ENCODE assay signal across 9 mouse cellular contexts in genomic region chr3:143599120-143599519, GRCm38 (mm10).
DNase-seq lines count a peak whose midpoint lies in the region; ATAC-seq lines count a peak whose summit lies in the region.
"Had no signal": no experiment of that assay in that cellular context is flagged by ENCODE, and none has a peak within 500 bp of the region (broad histone marks: within the 10 kb centered on the region; RNA-seq: fewer than 3 reads in every experiment).

No protein-coding gene starts in this region.

- H3K4me3 ChIP-seq in midbrain, embryonic 10.5 days: no peak overlapping the region
- H3K4me3 ChIP-seq in midbrain, embryonic 13.5 days (replicated peaks): no peak overlapping the region
- no peak overlapping the region for H3K4me3 ChIP-seq in intestine, embryonic 15.5 days (replicated peaks)
- H3K4me3 ChIP-seq: limb, embryonic 12.5 days had no signal

- intact Hi-C loops in heart, postnatal 25 days (cut with DNase I): loop anchor here (10.0 kb wide), 1 partner anchor 606 kb away; the partner anchor contains the start of gene Lmo4

- no peak overlapping the region for H3K9ac ChIP-seq in midbrain, embryonic 13.5 days (replicated peaks)
- no peak overlapping the region for H3K9ac ChIP-seq in intestine, embryonic 15.5 days
- H3K9ac ChIP-seq: limb, embryonic 12.5 days had no signal

- no peaks in the 10 kb centered on the region for H3K9me3 ChIP-seq in midbrain, embryonic 10.5 days (replicated peaks)
- H3K9me3 ChIP-seq in midbrain, embryonic 13.5 days: no peaks in the 10 kb centered on the region
- no peaks in the 10 kb centered on the region for H3K9me3 ChIP-seq in intestine, embryonic 15.5 days
- H3K9me3 ChIP-seq: limb, embryonic 12.5 days had no signal

- no peak for ATAC-seq in midbrain, embryonic 13.5 days
- ATAC-seq in intestine, embryonic 15.5 days: no peak

- H3K27me3 ChIP-seq in midbrain, embryonic 10.5 days (ENCODE audit: low read depth, poor library complexity, severe bottlenecking): no peaks in the 10 kb centered on the region
- H3K27me3 ChIP-seq in midbrain, embryonic 13.5 days: no peaks in the 10 kb centered on the region
- no peaks in the 10 kb centered on the region for H3K27me3 ChIP-seq in intestine, embryonic 15.5 days (replicated peaks)
- H3K27me3 ChIP-seq: limb, embryonic 12.5 days had no signal

- H3K36me3 ChIP-seq in midbrain, embryonic 10.5 days: no peaks in the 10 kb centered on the region
- no peaks in the 10 kb centered on the region for H3K36me3 ChIP-seq in midbrain, embryonic 13.5 days
- no peaks in the 10 kb centered on the region for H3K36me3 ChIP-seq in intestine, embryonic 15.5 days
- H3K36me3 ChIP-seq: limb, embryonic 12.5 days had no signal

- 49% methylated on average over 2 of the region's 2 CpGs for WGBS in midbrain, embryonic 10.5 days
- WGBS in midbrain, embryonic 13.5 days: 53% methylated on average over 2 of the region's 2 CpGs
- WGBS in intestine, embryonic 15.5 days: 52% methylated on average over 2 of the region's 2 CpGs

- peak; percentile 12 for DNase-seq in midbrain, embryonic 10.5 days (ENCODE audit: low spot score)
- peak; percentile 75 for DNase-seq in adrenal gland, postnatal 10 days
- peak; percentile 6 for DNase-seq in heart, postnatal 25 days (ENCODE audit: low spot score)
- DNase-seq in lung, postnatal 25 days (ENCODE audit: low spot score): peak; percentile 61
- DNase-seq in thymus, postnatal 10 days (ENCODE audit: low spot score in 2 of 2): peak; percentile 49 to 74
- no peak for DNase-seq in layer of hippocampus, postnatal 25 days (ENCODE audit: extremely low spot score in 1 of 2, low spot score in 1 of 2)

- H3K4me1 ChIP-seq in midbrain, embryonic 10.5 days: peaks cover 12% of the 10 kb centered on the region
- H3K4me1 ChIP-seq in midbrain, embryonic 13.5 days (replicated peaks): peaks cover 10% of the 10 kb centered on the region; the same call in 1 of the 2 replicates
- peaks cover 7% of the 10 kb centered on the region for H3K4me1 ChIP-seq in intestine, embryonic 15.5 days (replicated peaks)

- no peak overlapping the region for H3K27ac ChIP-seq in midbrain, embryonic 10.5 days (replicated peaks)
- H3K27ac ChIP-seq in midbrain, embryonic 13.5 days: no peak overlapping the region
- no peak overlapping the region for H3K27ac ChIP-seq in intestine, embryonic 15.5 days
- H3K27ac ChIP-seq: limb, embryonic 12.5 days had no signal

- H3K4me2 ChIP-seq in midbrain, embryonic 13.5 days (replicated peaks): no peak overlapping the region
- H3K4me2 ChIP-seq in intestine, embryonic 15.5 days (replicated peaks): no peak overlapping the region
- H3K4me2 ChIP-seq: limb, embryonic 12.5 days had no signal

Comparison
In these comparisons a context has a peak if more than half of its experiments do, and no peak if none do; other contexts are left out.
1. DNase-seq: peak in midbrain, embryonic 10.5 days (single experiment), adrenal gland, postnatal 10 days (single experiment), heart, postnatal 25 days (single experiment), lung, postnatal 25 days (single experiment) and thymus, postnatal 10 days (2 of 2); none in layer of hippocampus, postnatal 25 days (0 of 2).